ENCODE assay signal across 12 mouse cellular contexts in genomic region chr7:142597961-142598360, GRCm38 (mm10).
"Had no signal": no experiment of that assay in that cellular context is flagged by ENCODE, and none has a peak within 500 bp of the region (broad histone marks: within the 10 kb centered on the region; RNA-seq: fewer than 3 reads in every experiment).

No protein-coding gene starts in this region.

- H3K27me3 ChIP-seq: liver, embryonic 13.5 days; lung, embryonic 15.5 days; midbrain, embryonic 13.5 days had no signal

- H3K9ac ChIP-seq: liver, embryonic 13.5 days; liver, postnatal 0 days; lung, embryonic 15.5 days; midbrain, embryonic 13.5 days had no signal

- H3K9me3 ChIP-seq: liver, embryonic 13.5 days; lung, embryonic 15.5 days; midbrain, embryonic 13.5 days had no signal

- H3K4me1 ChIP-seq: liver, embryonic 13.5 days had no signal

- H3K27ac ChIP-seq: kidney, postnatal 0 days; layer of hippocampus, adult 2 months; liver, embryonic 13.5 days; lung, embryonic 15.5 days; midbrain, embryonic 13.5 days had no signal

- DNase-seq: kidney, adult 8-10 months; kidney, postnatal 4 days; liver; liver, embryonic 13.5 days; liver, postnatal 0 days; right cerebral cortex, adult 18-20 months; thymus, postnatal 36 days had no signal

- H3K4me2 ChIP-seq: liver, embryonic 13.5 days; lung, embryonic 15.5 days; midbrain, embryonic 13.5 days had no signal

- ATAC-seq: intestine, postnatal 0 days; liver, postnatal 0 days; midbrain, embryonic 13.5 days had no signal

- H3K36me3 ChIP-seq: liver, embryonic 13.5 days; lung, embryonic 15.5 days; midbrain, embryonic 13.5 days had no signal

- H3K4me3 ChIP-seq: layer of hippocampus, adult 2 months; liver, embryonic 13.5 days; lung, embryonic 15.5 days; midbrain, embryonic 13.5 days had no signal
